Mouse (Mus musculus) stomach, postnatal 0 days (tissue): Measurements from ENCODE around the gene Zmym1. TPM values are rescaled to one million over a fixed set of nuclear protein-coding genes. Genes with fewer than 3 reads are reported as not detected.
A peak's percentile ranks its signal among the peaks of the same experiment; 100 is the strongest.

ENCODE experiments used
- ATAC-seq: fragments of 200-750 bp; cut with Nextera tagmentation; 2 replicates; pipeline ENCODE4 v1.8.0; 2017; ENCODE audit not compliant: low FRiP score, low TSS enrichment
- DNase-seq: peaks from one replicate; pipeline ENCODE4 v3.0.0-alpha.2; 2016; ENCODE audit warnings: low spot score
- H3K27ac ChIP-seq: fragments of 300-500 bp; sonication (generic); replicated peaks from 2 replicates; pipeline ENCODE4 v1.5.1; 2014; ENCODE audit warnings: mild to moderate bottlenecking, control low read depth
- H3K27me3 ChIP-seq: fragments of 300-500 bp; sonication (generic); 2 replicates; pipeline ENCODE4 v1.6.1; 2014; ENCODE audit warnings: low read length; ENCODE audit not compliant: control insufficient read depth, insufficient read depth
- H3K36me3 ChIP-seq: fragments of 300-500 bp; sonication (generic); 2 replicates; pipeline ENCODE4 v1.6.1; 2014; ENCODE audit warnings: low read length, mixed read lengths; ENCODE audit not compliant: control insufficient read depth, insufficient read depth
- H3K4me1 ChIP-seq: fragments of 300-500 bp; sonication (generic); replicated peaks from 2 replicates; pipeline ENCODE4 v1.6.1; 2014; ENCODE audit warnings: antibody characterized with exemption; ENCODE audit not compliant: control insufficient read depth, insufficient read depth
- H3K4me2 ChIP-seq: fragments of 300-500 bp; sonication (generic); replicated peaks from 2 replicates; pipeline ENCODE4 v1.6.1; 2014; ENCODE audit warnings: low read depth, mild to moderate bottlenecking, control low read depth, moderate library complexity
- H3K4me3 ChIP-seq: fragments of 300-500 bp; sonication (generic); 2 replicates; pipeline ENCODE4 v1.5.1; 2014; ENCODE audit warnings: low read depth, low read length, control low read depth
- H3K9ac ChIP-seq: fragments of 300-500 bp; sonication (generic); 2 replicates; pipeline ENCODE4 v1.6.1; 2014; ENCODE audit warnings: mild to moderate bottlenecking, low read length, control low read depth, mixed read lengths
- H3K9me3 ChIP-seq: fragments of 300-500 bp; sonication (generic); 2 replicates; pipeline ENCODE4 v1.6.1; 2016; ENCODE audit warnings: low read length; ENCODE audit not compliant: control insufficient read depth
- CTCF ChIP-seq: IDR thresholded peaks from 2 replicates; pipeline ENCODE4 v1.5.1; 2016; ENCODE audit warnings: antibody characterized with exemption, low read depth, mild to moderate bottlenecking, moderate library complexity
- EP300 ChIP-seq: optimal IDR thresholded peaks from 2 replicates; pipeline ENCODE3; 2016; ENCODE audit warnings: antibody characterized with exemption
- WGBS: fragments of 180-500 bp; shearing (Covaris S2); extraction: QIAGEN DNeasy Blood & Tissue Kit; methylation state at CpG from one replicate; pipeline ENCODE4 v1.1.7; 2014; 5-methylcytosine and 5-hydroxymethylcytosine counted together
- polyA plus RNA-seq: library from polyadenylated mRNA; unstranded; fragments of >200 nt; fragmentation: Nextera tagmentation; extraction: Ambion mirVana; gene quantifications from 2 replicates; pipeline ENCODE4 v1.2.1, GENCODE M21; 2015

The Zmym1 gene
- polyA plus RNA-seq, 1 experiment from 2014 or later = 5.3 TPM

DNA sequence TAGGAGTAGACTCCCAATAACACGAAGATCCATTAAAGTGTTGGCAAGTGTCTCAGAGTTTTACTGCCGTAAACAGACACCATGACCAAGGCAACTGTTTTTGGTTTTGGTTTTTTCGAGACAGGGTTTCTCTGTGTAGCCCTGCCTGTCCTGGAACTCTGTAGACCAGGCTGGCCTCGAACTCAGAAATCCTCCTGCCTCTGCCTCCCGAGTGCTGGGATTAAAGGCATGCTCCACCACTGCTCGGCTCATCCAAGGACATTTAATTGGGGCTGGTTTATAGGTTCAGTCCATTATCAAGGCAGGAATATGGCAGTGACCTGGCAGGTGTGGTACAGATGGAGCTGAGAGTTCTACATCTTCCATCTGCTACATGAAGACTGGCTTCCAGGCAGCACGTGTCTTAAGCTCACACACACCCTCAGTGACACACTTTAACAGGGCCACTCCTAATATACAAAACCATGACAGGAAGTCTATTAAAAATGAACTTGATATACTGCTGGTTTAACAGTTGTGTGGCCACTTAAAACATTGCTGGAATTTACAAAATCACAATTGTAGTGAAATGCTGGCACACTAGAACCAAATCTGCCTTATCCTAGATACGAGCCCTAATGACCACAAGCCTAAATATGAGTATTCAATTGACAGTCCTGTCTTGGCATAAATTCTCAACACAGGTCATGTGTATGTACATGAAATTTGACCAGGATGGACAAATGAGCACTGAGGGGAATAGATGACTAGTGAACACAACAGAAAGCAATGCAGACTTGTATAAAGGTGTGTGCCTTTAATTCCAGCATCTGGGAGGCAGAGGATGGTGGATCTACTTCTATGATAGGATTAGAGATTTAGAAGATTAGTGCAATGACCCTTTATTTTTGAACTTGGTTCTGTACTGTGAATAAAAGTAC lies 22.8 kb downstream of the Zmym1 start:
- Histone ChIP-seq H3K4me2 (no peak overlapping the region), H3K4me3 (no peak overlapping the region), H3K27me3 (no peaks in the 10 kb centered on the region), H3K4me1 (no peaks in the 10 kb centered on the region), H3K27ac (no peak overlapping the region), H3K9me3 (no peaks in the 10 kb centered on the region), H3K36me3 (peaks cover 26% of the 10 kb centered on the region), H3K9ac (no peak overlapping the region)
- DNase-seq (no peak), ATAC-seq (no peak)
- WGBS = 76% methylated on average over 8 of the region's 8 CpGs
- TF ChIP-seq EP300 (no peak), CTCF (no peak)

DNA sequence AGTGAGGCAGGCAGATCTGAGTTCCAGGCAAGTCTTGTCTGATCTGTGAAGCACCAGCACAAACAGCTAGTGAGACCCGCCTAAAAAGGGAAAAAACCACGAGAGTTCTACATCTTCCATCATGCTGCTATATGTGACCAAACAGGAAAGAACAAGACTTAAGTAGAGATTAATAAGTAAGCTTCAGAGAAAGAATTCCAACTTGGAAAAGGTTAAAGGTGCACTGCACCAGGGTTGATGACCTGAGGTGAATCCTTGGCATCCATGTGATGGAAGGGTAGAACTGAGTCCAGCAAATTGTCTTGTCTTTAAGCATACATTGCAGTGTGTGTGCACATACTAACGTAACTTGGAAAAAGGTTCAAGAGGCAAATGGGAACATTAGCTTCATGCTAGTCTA lies 23.8 kb downstream of the Zmym1 start:
- Histone ChIP-seq H3K4me3 (no peak overlapping the region), H3K4me2 (no peak overlapping the region), H3K27ac (no peak overlapping the region), H3K9ac (no peak overlapping the region), H3K9me3 (no peaks in the 10 kb centered on the region), H3K27me3 (no peaks in the 10 kb centered on the region), H3K36me3 (peaks cover 26% of the 10 kb centered on the region), H3K4me1 (no peaks in the 10 kb centered on the region)
- ATAC-seq (no peak), DNase-seq (no peak)
- WGBS = 78% methylated on average over 3 of the region's 3 CpGs
- no peak for TF ChIP-seq EP300

DNA sequence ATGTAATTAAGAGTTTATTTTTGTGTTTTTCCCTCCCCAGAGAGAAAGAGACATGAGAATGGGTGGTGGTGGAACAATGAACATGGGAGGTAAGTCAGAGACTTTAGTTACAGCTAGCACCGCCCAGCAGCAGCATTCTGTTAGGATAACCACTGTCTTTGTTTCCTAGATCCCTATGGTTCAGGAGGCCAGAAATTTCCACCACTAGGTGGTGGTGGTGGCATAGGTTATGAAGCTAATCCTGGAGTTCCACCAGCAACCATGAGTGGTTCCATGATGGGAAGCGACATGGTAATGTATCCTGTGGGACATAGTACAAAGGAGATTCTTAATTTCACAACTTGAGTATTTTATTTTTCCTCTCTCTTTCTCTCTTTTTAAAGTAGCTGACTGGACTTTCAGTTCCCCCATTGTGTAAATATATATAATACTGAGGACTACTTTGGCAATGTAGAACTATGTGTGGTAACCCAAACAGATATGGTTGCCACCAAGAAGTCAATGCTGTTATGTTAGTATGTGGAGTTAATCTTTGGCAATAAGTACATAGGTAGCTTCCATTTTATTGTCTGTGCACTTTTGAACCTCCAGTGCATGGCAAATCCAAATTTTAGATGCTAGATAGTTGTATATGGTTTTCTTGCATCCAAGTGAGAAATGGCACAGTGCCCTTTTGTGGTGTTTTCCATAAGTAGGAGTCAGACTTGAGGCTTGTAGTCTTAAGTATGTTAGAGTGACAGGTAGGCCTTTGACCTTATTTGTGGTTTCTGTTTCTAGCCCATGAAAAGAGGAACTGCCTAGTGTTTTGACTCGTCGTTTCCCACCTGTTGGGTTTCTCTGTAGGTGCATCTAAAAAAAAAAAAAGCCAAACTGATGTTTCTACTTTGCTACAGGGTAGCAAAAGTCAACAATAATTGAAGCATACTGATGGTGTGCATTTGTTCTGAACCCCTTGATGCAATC lies 33.4 kb downstream of the Zmym1 start:
- WGBS = 49% methylated on average over 4 of the region's 4 CpGs
- H3K4me2 ChIP-seq = no peak overlapping the region
- H3K9ac ChIP-seq = no peak overlapping the region
- H3K27ac ChIP-seq = no peak overlapping the region
- ATAC-seq (0 out of 2 replicates have a peak, but pooled peaks have one; percentile 28), DNase-seq (peak; percentile 67)
- peak; percentile 73 for TF ChIP-seq CTCF
- no peak for TF ChIP-seq EP300
- H3K4me3 ChIP-seq = no peak overlapping the region
- H3K4me1 ChIP-seq = peaks cover 3% of the 10 kb centered on the region; the same call in 1 of the 2 replicates
- H3K9me3 ChIP-seq = no peaks in the 10 kb centered on the region
- H3K27me3 ChIP-seq = no peaks in the 10 kb centered on the region
- peaks cover 31% of the 10 kb centered on the region for H3K36me3 ChIP-seq

DNA sequence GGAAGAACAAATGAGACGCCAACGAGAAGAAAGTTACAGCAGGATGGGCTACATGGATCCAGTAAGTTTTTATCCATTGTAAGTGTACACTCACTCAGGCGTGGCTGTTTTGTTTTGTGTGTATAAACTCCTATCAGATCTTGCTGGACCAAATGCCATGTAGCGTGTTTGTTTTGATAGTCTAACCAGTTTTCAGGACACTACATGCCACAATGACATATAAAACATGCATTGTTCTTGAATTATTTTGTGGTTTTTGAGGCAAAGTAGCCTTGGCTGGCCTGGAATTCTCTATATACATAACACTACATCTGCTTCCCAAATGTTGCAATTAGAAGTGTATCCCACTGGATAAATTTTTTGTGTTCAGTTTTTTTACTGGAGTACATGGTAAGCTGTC lies 34.1 kb downstream of the Zmym1 start:
- DNase-seq = no peak
- Histone ChIP-seq H3K4me1 (peaks cover 3% of the 10 kb centered on the region; the same call in 1 of the 2 replicates), H3K9ac (no peak overlapping the region), H3K36me3 (peaks cover 28% of the 10 kb centered on the region), H3K27ac (no peak overlapping the region), H3K9me3 (no peaks in the 10 kb centered on the region), H3K4me3 (no peak overlapping the region), H3K4me2 (no peak overlapping the region), H3K27me3 (no peaks in the 10 kb centered on the region)
- WGBS = 78% methylated on average over 4 of the region's 4 CpGs
- TF ChIP-seq EP300 (no peak), CTCF (no peak)
- ATAC-seq = no peak

DNA sequence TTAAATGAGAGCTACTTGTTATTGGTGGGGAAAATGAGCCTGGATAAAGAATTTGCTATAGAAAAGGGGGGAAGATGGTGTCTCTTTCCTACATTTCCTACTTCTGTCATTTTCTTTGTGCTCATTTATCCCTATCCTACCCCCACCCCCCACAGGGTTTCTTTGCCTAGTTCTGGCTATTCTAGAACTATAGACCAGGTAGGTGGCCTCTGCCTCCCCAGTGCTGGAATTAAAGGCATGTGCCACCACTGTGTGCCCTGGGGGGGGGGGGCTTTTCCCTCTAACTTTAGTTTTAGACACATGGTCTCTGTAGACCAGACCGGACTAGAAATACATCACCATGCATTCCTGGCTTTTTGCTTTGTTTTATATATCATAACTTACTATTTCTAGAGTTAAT lies 36.7 kb downstream of the Zmym1 start:
- ATAC-seq (no peak), DNase-seq (no peak)
- Histone ChIP-seq H3K9me3 (no peaks in the 10 kb centered on the region), H3K36me3 (peaks cover 17% of the 10 kb centered on the region), H3K4me1 (peaks cover 3% of the 10 kb centered on the region; the same call in 1 of the 2 replicates), H3K27me3 (no peaks in the 10 kb centered on the region), H3K4me3 (peak overlapping the region; percentile 100), H3K9ac (no peak overlapping the region), H3K4me2 (peak overlapping the region; percentile 86), H3K27ac (no peak overlapping the region)
- WGBS = 17% methylated on average over 1 of the region's 1 CpGs
- TF ChIP-seq CTCF (no peak), EP300 (no peak)
